9 mouse cellular contexts compared by ENCODE assay signal in the genomic region with DNA sequence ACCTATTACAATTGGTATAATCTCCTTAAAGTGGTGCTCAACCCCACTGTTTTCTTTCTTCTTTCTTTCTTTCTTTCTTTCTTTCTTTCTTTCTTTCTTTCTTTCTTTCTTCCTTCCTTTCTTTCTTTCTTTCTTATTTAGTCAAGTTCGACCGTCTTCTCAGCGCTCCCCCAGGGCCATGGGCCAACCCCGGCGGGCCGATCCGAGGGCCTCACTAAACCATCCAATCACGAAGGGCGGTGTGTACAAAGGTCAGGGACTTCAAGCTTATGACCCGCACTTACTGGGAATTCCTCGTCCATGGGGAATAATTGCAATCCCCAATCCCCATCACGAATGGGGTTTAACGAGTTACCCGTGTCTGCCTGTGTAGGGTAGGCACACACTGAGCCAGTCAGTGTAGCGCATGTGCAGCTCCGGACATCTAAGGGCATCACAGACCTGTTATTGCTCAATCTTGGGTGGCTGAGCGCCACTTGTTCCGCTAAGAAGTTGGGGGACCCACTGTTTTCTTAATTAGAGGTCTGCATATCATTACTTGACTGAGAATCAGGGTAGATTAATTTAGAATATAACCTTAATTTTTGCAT. TPM values are rescaled to one million over a fixed set of nuclear protein-coding genes. Genes with fewer than 3 reads are reported as not detected.
DNase-seq lines count a peak whose midpoint lies in the region; ATAC-seq and TF ChIP-seq lines count a peak whose summit lies in the region.
"Had no signal": no experiment of that assay in that cellular context is flagged by ENCODE, and none has a peak within 500 bp of the region (broad histone marks: within the 10 kb centered on the region; RNA-seq: fewer than 3 reads in every experiment).

No protein-coding gene starts in this region.

- H3K36me3 ChIP-seq in kidney, postnatal 0 days (ENCODE audit: insufficient read depth, low read length), result no peaks in the 10 kb centered on the region

- no peak overlapping the region for H3K9ac ChIP-seq in kidney, postnatal 0 days (ENCODE audit: low read depth, low read length)

- H3K4me2 ChIP-seq in kidney, postnatal 0 days (ENCODE audit: low read length), result no peak overlapping the region

- H3K4me3 ChIP-seq in kidney, postnatal 0 days (replicated peaks; ENCODE audit: low read depth, low read length), result no peak overlapping the region

- no peak for TF ChIP-seq CTCF in kidney, postnatal 0 days (IDR thresholded peaks at IDR 0.05; ENCODE audit: low read depth)

- H3K27ac ChIP-seq in kidney, postnatal 0 days, result no peak overlapping the region

- H3K9me3 ChIP-seq in kidney, postnatal 0 days (replicated peaks; ENCODE audit: low read length), result no peaks in the 10 kb centered on the region

- no peaks in the 10 kb centered on the region for H3K4me1 ChIP-seq in kidney, postnatal 0 days (replicated peaks; ENCODE audit: insufficient read depth, low read length)

- H3K27me3 ChIP-seq in kidney, postnatal 0 days (ENCODE audit: insufficient read depth, low read length), result no peaks in the 10 kb centered on the region

- 66% methylated on average over 18 of the region's 18 CpGs for WGBS in kidney, postnatal 0 days

- peak; percentile 98 for DNase-seq in CD4-positive, CD25-positive, alpha-beta regulatory T cell, adult 2 months (ENCODE audit: low read depth, low spot score)
- DNase-seq in NIH3T3 (ENCODE audit: low read depth), result peak; percentile 97
- peak; percentile 37 for DNase-seq in gonadal fat pad, adult 2 months (ENCODE audit: low read depth)
- peak; percentile 94 for DNase-seq in kidney, postnatal 0 days (ENCODE audit: low spot score)
- peak; percentile 25 for DNase-seq in lung, postnatal 36 days
- peak; percentile 61 for DNase-seq in right cerebral cortex, postnatal 25 days
- peak; percentile 100 for DNase-seq in yolk sac, embryonic 10.5 days (ENCODE audit: low spot score)

- ATAC-seq in common myeloid progenitor, adult 5-6 weeks (replicated peaks; ENCODE audit: low read depth, poor library complexity, severe bottlenecking), result peak; percentile 100
- ATAC-seq in kidney, postnatal 0 days (replicated peaks; ENCODE audit: low FRiP score, low read depth), result peak; percentile 100

RNA-seq across cellular contexts. Expression of gene Cd209a, which starts 5.6 kb away (rescaled TPM):
- 0.27 and 1.2 TPM in 2 replicates for total RNA-seq in common myeloid progenitor, adult 5-6 weeks (2017)
- 0.18 TPM in 1 of 2 replicates, not detected in the other for polyA plus RNA-seq in gonadal fat pad, adult 2 months (2012; rRNA removed)
- 0.08 and 0.10 TPM in 2 replicates for polyA plus RNA-seq in kidney, postnatal 0 days (2015; fragmentation: Nextera tagmentation; extraction: Ambion mirVana)

RNA-seq across cellular contexts. Expression of gene Clec4g, which starts 33.9 kb away (rescaled TPM):
- total RNA-seq in common myeloid progenitor, adult 5-6 weeks (2017), result not detected in 2 replicates
- polyA plus RNA-seq in gonadal fat pad, adult 2 months (2012; rRNA removed), result 0.19 and 0.30 TPM in 2 replicates
- 0.18 and 0.34 TPM in 2 replicates for polyA plus RNA-seq in kidney, postnatal 0 days (2015; fragmentation: Nextera tagmentation; extraction: Ambion mirVana)
- total RNA-seq: left cerebral cortex, postnatal 36 days had no signal

Comparison
In these comparisons a context has a peak if more than half of its experiments do, and no peak if none do; other contexts are left out.
1. DNase-seq: peak in every context shown above with its lines; median percentile 100 in yolk sac, embryonic 10.5 days; 98 in CD4-positive, CD25-positive, alpha-beta regulatory T cell, adult 2 months; 97 in NIH3T3; 94 in kidney, postnatal 0 days; 61 in right cerebral cortex, postnatal 25 days; 37 in gonadal fat pad, adult 2 months; 25 in lung, postnatal 36 days.